Mouse (Mus musculus) cerebellum, adult 2 months (tissue): ENCODE data around the gene Gm21454. TPM values are rescaled to one million over a fixed set of nuclear protein-coding genes. Genes with fewer than 3 reads are reported as not detected.
"Not testable (repeated sequence)": the region's sequence is repeated elsewhere in the genome, so short reads cannot be mapped to it uniquely, and the experiment has no call there.

ENCODE experiments used
- DNase-seq, 2 experiments: peaks; one replicate each; pipeline ENCODE4 v3.0.0; 2021
- H3K27ac ChIP-seq: fragments of 200-500 bp; 2 replicates; pipeline ENCODE4 v1.5.1; 2012; ENCODE audit warnings: low read length, control low read depth, inconsistent platforms; ENCODE audit not compliant: insufficient read depth
- H3K27me3 ChIP-seq: fragments of 200-500 bp; 2 replicates; pipeline ENCODE4 v1.6.1; 2012; ENCODE audit warnings: inconsistent platforms, mild to moderate bottlenecking, low read length, moderate library complexity; ENCODE audit not compliant: control insufficient read depth, insufficient read depth
- H3K4me1 ChIP-seq: fragments of 200-500 bp; 2 replicates; pipeline ENCODE4 v1.6.1; 2011; ENCODE audit warnings: low read length; ENCODE audit not compliant: control insufficient read depth, insufficient read depth
- H3K4me3 ChIP-seq: fragments of 200-500 bp; replicated peaks from 2 replicates; pipeline ENCODE3; 2011; ENCODE audit warnings: mild to moderate bottlenecking, low read depth, low read length, control low read depth; ENCODE audit not compliant: insufficient read depth
- WGBS: fragments of 180-500 bp; shearing (Covaris S2); methylation state at CpG from one replicate; pipeline ENCODE4 v1.1.7; 2018; 5-methylcytosine and 5-hydroxymethylcytosine counted together
- polyA plus RNA-seq: library from polyadenylated mRNA; depleted of rRNA; stranded (reverse); fragments of >200 nt; gene quantifications from 2 replicates; pipeline ENCODE4 v1.2.3, GENCODE M21; 2012; rRNA removed

The Gm21454 gene
- not detected in 2 replicates for polyA plus RNA-seq

DNA sequence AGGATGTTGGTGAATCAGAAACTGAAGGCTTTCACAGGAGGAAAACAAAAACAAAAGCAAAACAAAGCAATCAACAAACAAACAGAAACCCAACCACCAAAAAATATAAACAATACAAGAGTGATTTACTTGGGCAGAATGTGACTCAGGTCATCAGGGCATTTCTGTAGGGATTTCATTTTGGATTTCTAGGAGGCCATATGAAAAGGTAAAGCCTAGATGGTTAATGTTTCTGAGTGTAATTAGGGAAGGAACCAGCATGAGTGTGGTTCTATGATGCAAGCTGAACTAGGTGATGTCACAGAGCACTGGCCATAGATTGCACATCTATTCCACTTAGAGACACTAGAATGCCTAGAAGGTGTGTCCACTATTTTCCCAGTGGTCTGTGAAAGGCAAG lies at the start of gene Gm21454, which contains the start of gene Gm21440:
Gm21454 (plus strand) TSS at position 352 of the 400 bp plus-strand sequence.
Gm21440 (plus strand) TSS at position 301 of the 400 bp plus-strand sequence.
- H3K4me3 ChIP-seq, H3K27me3 ChIP-seq, DNase-seq, H3K4me1 ChIP-seq, H3K27ac ChIP-seq: not testable (repeated sequence)

DNA sequence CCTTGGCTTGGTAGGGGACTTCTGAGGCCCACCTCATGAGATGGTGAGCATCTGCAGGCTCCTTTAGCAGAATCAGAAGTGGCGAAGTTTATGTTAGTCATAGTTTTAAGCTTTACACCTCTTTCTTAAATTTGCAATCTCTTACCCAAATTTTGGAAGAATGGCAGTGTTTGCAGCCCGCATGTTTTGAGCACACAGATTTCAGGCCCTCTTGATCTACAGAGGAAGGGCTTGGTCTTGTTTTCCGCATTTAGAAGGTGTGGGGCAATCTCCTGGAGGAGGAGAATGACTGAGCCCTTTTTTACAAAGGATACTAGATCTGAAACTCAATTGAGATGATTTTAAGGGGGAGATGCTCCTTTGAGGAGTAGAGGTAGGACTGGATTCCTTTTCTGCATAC lies 28.4 kb upstream of the Gm21454 start, which contains the start of gene Gm21828:
Gm21828 (minus strand) TSS at position 101 of the 400 bp plus-strand sequence.
- no CpG with 5 or more reads among the region's 3 CpGs for WGBS
- H3K4me3 ChIP-seq, H3K27me3 ChIP-seq, H3K27ac ChIP-seq, DNase-seq, H3K4me1 ChIP-seq: not testable (repeated sequence)

DNA sequence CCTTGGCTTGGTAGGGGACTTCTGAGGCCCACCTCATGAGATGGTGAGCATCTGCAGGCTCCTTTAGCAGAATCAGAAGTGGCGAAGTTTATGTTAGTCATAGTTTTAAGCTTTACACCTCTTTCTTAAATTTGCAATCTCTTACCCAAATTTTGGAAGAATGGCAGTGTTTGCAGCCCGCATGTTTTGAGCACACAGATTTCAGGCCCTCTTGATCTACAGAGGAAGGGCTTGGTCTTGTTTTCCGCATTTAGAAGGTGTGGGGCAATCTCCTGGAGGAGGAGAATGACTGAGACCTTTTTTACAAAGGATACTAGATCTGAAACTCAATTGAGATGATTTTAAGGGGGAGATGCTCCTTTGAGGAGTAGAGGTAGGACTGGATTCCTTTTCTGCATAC lies 96.7 kb downstream of the Gm21454 start, which contains the start of gene Gm21725:
Gm21725 (minus strand) TSS at position 101 of the 400 bp plus-strand sequence.
- WGBS: no CpG with 5 or more reads among the region's 3 CpGs
- not testable (repeated sequence) for H3K4me1 ChIP-seq, H3K4me3 ChIP-seq, DNase-seq, H3K27ac ChIP-seq, H3K27me3 ChIP-seq

Other genes with a start within 250 kb of the Gm21454 start
- not detected in 2 replicates for gene Gm20807, start 209.6 kb upstream of the Gm21454 start, polyA plus RNA-seq
- gene Gm21891, start 119.0 kb upstream of the Gm21454 start, polyA plus RNA-seq: not detected in 2 replicates
- gene Gm21425, start 90.5 kb upstream of the Gm21454 start, polyA plus RNA-seq: not detected in 2 replicates
- gene Gm21828, start 28.5 kb upstream of the Gm21454 start, polyA plus RNA-seq: not detected in 2 replicates
- not detected in 2 replicates for gene Gm21440, start 51 bp upstream of the Gm21454 start, polyA plus RNA-seq
- gene Gm21725, start 96.6 kb downstream of the Gm21454 start, polyA plus RNA-seq: not detected in 2 replicates
- not detected in 2 replicates for gene Gm21866, start 213.1 kb downstream of the Gm21454 start, polyA plus RNA-seq
- gene Gm20773, start 241.6 kb downstream of the Gm21454 start, polyA plus RNA-seq: not detected in 2 replicates